18 mouse cellular contexts compared by ENCODE assay signal in genomic region chr3:29236517-29236916, GRCm38 (mm10).
"Had no signal": no experiment of that assay in that cellular context is flagged by ENCODE, and none has a peak within 500 bp of the region (broad histone marks: within the 10 kb centered on the region; RNA-seq: fewer than 3 reads in every experiment).

No protein-coding gene starts in this region.

- H3K36me3 ChIP-seq: intestine, embryonic 15.5 days; kidney, embryonic 15.5 days; limb, embryonic 12.5 days; limb, embryonic 15.5 days had no signal

- DNase-seq: kidney, adult 11 months; kidney, adult 8-10 months; kidney, postnatal 10 days; kidney, postnatal 36 days; layer of hippocampus, postnatal 36 days; left cerebral cortex, postnatal 4 days; liver, postnatal 0 days; lung, embryonic 14.5 days; thymus, adult 18-20 months; thymus, postnatal 36 days had no signal

- H3K4me3 ChIP-seq: intestine, embryonic 15.5 days; kidney, embryonic 15.5 days; limb, embryonic 12.5 days; limb, embryonic 15.5 days had no signal

- H3K9me3 ChIP-seq: intestine, embryonic 15.5 days; kidney, embryonic 15.5 days; limb, embryonic 12.5 days; limb, embryonic 15.5 days had no signal

- ATAC-seq: intestine, embryonic 15.5 days; liver, postnatal 0 days; lung, postnatal 0 days had no signal

- H3K4me1 ChIP-seq: intestine, embryonic 15.5 days; kidney, embryonic 15.5 days; limb, embryonic 12.5 days; limb, embryonic 15.5 days had no signal

- H3K27me3 ChIP-seq: intestine, embryonic 15.5 days; kidney, embryonic 15.5 days; limb, embryonic 12.5 days; limb, embryonic 15.5 days had no signal

- H3K27ac ChIP-seq: intestine, embryonic 15.5 days; kidney, embryonic 15.5 days; limb, embryonic 12.5 days; limb, embryonic 15.5 days; liver, embryonic 14.5 days; macrophage had no signal

- H3K4me2 ChIP-seq: intestine, embryonic 15.5 days; kidney, embryonic 15.5 days; limb, embryonic 12.5 days; limb, embryonic 15.5 days; liver, embryonic 11.5 days; lung, embryonic 14.5 days had no signal

- H3K9ac ChIP-seq: intestine, embryonic 15.5 days; kidney, embryonic 15.5 days; limb, embryonic 12.5 days; limb, embryonic 15.5 days; liver, embryonic 14.5 days; liver, postnatal 0 days; lung, embryonic 14.5 days had no signal
